15 mouse cellular contexts compared by ENCODE assay signal in the genomic region with DNA sequence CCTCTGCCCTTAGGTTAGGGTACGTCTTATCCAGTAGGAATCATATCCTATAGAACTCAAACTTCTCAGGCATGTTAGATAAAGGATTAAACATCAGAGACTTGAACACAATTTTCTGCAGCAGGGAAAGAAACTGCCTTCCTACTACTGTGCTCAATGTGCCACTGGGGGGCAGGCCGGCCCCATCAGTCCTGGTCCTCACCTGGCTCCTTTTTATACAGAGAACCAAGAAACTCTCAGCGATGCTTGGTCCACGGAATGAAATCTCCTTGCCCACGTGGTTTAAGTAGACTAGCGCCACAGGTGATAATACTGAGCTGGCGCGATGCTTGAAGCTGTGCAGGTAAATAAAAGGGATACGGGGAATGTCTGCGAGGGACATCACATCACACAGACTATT. TPM values are rescaled to one million over a fixed set of nuclear protein-coding genes. Genes with fewer than 3 reads are reported as not detected.
DNase-seq lines count a peak whose midpoint lies in the region; ATAC-seq and TF ChIP-seq lines count a peak whose summit lies in the region.
"Had no signal": no experiment of that assay in that cellular context is flagged by ENCODE, and none has a peak within 500 bp of the region (broad histone marks: within the 10 kb centered on the region; RNA-seq: fewer than 3 reads in every experiment).

No protein-coding gene starts in this region.

- H3K9me3 ChIP-seq in hindbrain, embryonic 13.5 days = no peaks in the 10 kb centered on the region
- H3K9me3 ChIP-seq: forebrain, embryonic 12.5 days; hindbrain, embryonic 12.5 days; neural tube, embryonic 12.5 days had no signal

- H3K4me1 ChIP-seq in hindbrain, embryonic 13.5 days (replicated peaks) = no peaks in the 10 kb centered on the region
- H3K4me1 ChIP-seq: forebrain, embryonic 12.5 days; hindbrain, embryonic 12.5 days; neural tube, embryonic 12.5 days had no signal

- H3K4me2 ChIP-seq in hindbrain, embryonic 13.5 days = no peak overlapping the region
- H3K4me2 ChIP-seq: forebrain, embryonic 12.5 days; hindbrain, embryonic 12.5 days; neural tube, embryonic 12.5 days had no signal

- 53% methylated on average over 10 of the region's 10 CpGs for WGBS in hindbrain, embryonic 13.5 days

- TF ChIP-seq CTCF in layer of hippocampus, adult 2 months (conservative IDR thresholded peaks at IDR 0.05) = peak; percentile 73

- ATAC-seq in hindbrain, embryonic 13.5 days (ENCODE audit: low FRiP score) = no peak

- no peak overlapping the region for H3K27ac ChIP-seq in layer of hippocampus, adult 2 months
- H3K27ac ChIP-seq in hindbrain, embryonic 13.5 days = no peak overlapping the region
- H3K27ac ChIP-seq: forebrain, embryonic 12.5 days; hindbrain, embryonic 12.5 days; neural tube, embryonic 12.5 days had no signal

- DNase-seq in adrenal gland, adult (ENCODE audit: inconsistent age in 2 of 2, low spot score in 1 of 2) = peak; percentile 15 to 49
- DNase-seq in adrenal gland, postnatal 4 days (ENCODE audit: low spot score in 2 of 2) = no peak
- DNase-seq in layer of hippocampus, adult 2 months (ENCODE audit: low spot score in 2 of 2) = peak in 1 of 2 experiments; percentile 22
- DNase-seq in layer of hippocampus, adult 8-10 months (ENCODE audit: low spot score in 2 of 2) = no peak
- peak; percentile 10 for DNase-seq in 3134 (ENCODE audit: extremely low read depth, insufficient read length, low spot score)
- peak; percentile 20 for DNase-seq in brain, adult 2 months (ENCODE audit: low read depth, low spot score)
- no peak for DNase-seq in spleen, adult 18-20 months
- DNase-seq: cerebellum, adult 9-11 months had no signal

- no peak overlapping the region for H3K9ac ChIP-seq in hindbrain, embryonic 13.5 days
- H3K9ac ChIP-seq: forebrain, embryonic 12.5 days; hindbrain, embryonic 12.5 days; neural tube, embryonic 12.5 days had no signal

- H3K27me3 ChIP-seq in hindbrain, embryonic 13.5 days = 0 out of 2 replicates have a peak, but pooled peaks cover 3% of the 10 kb centered on the region
- H3K27me3 ChIP-seq: forebrain, embryonic 12.5 days; hindbrain, embryonic 12.5 days; neural tube, embryonic 12.5 days had no signal

- H3K36me3 ChIP-seq in hindbrain, embryonic 13.5 days = no peaks in the 10 kb centered on the region
- H3K36me3 ChIP-seq: forebrain, embryonic 12.5 days; hindbrain, embryonic 12.5 days; neural tube, embryonic 12.5 days had no signal

- no peak overlapping the region for H3K4me3 ChIP-seq in layer of hippocampus, adult 2 months
- H3K4me3 ChIP-seq in hindbrain, embryonic 13.5 days = no peak overlapping the region
- H3K4me3 ChIP-seq: forebrain, embryonic 12.5 days; hindbrain, embryonic 12.5 days; neural tube, embryonic 12.5 days had no signal

RNA-seq across cellular contexts. Expression of a gene that starts 26.1 kb away (rescaled TPM):
- total RNA-seq in adrenal gland, postnatal 4 days (2021) = not detected
- not detected for total RNA-seq in layer of hippocampus, adult 2 months (2021)
- not detected for total RNA-seq in layer of hippocampus, adult 8-10 months (2022)
- 2.1 and 2.2 TPM in 2 replicates for polyA plus RNA-seq in hindbrain, embryonic 13.5 days (2015; fragmentation: Nextera tagmentation; extraction: Ambion mirVana)
- total RNA-seq: granulocyte monocyte progenitor cell, adult 5-6 weeks; megakaryocyte, adult 5-6 weeks had no signal
- polyA plus RNA-seq: large intestine, adult 2 months had no signal

RNA-seq across cellular contexts. Expression of a gene that starts 56.2 kb away (rescaled TPM):
- 10 to 100 TPM; 20.3 to 22.9 TPM for total RNA-seq in adrenal gland, postnatal 4 days (2021)
- total RNA-seq in layer of hippocampus, adult 2 months (2021) = 10 to 100 TPM; 73.5 to 73.9 TPM
- 10 to 100 TPM; 80.4 to 87.7 (median 84.4) TPM for total RNA-seq in layer of hippocampus, adult 8-10 months (2022)
- polyA plus RNA-seq in hindbrain, embryonic 13.5 days (2015; fragmentation: Nextera tagmentation; extraction: Ambion mirVana) = 5.5 and 6.2 TPM in 2 replicates

Comparison
In these comparisons a context has a peak if more than half of its experiments do, and no peak if none do; other contexts are left out.
1. DNase-seq: peak in adrenal gland, adult (2 of 2), 3134 (single experiment) and brain, adult 2 months (single experiment); none in adrenal gland, postnatal 4 days (0 of 2), layer of hippocampus, adult 8-10 months (0 of 2) and spleen, adult 18-20 months (0 of 2).